Mouse (Mus musculus) spleen, postnatal 14 days (tissue): ENCODE data around the gene Fcer1g.

Source experiments
- DNase-seq, 2 experiments: peaks; one replicate each; pipeline ENCODE4 v3.0.0; 2021 to 2022; ENCODE audit warnings: low spot score in 2 of 2

Gene Fcer1g

DNA sequence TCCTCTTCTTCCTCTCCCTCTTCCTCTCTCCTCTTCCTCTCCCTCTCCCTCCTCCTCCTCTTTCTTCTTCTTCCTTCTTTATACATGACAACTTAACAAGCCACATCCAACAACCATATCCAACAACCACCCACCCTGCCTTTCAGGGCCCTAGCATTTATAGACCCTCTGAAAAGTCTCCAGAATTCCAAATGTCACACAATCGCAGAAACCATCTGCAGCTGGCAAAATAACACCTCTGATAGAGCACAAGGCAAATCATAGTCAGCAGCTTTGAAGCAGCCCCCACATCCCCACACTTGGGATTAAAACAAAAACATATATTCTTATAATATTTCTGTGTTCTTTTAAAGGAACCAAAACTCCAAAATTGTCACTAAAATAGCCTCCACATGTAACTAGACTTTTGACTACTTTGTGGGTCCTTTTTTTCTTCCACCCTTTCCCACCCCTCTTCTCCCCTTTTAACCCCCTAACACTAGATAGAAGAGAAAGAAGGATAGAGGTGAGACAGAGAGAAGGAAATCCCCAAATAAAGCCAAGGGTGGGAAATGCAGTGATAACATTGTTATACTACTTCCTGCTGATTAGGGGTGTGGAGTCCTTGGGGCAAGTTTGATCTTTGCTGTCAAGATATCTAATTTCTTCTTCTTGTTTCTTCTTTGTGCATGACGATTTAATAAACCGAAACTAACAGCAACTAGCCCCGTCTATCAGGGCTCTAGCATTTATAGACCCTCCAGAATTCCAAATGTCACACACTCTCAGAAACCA is 32.0 kb upstream of the Fcer1g start:
- DNase-seq: no peak

- no peak for DNase-seq
Measured at GRCm38 (mm10) chr1:171263666-171264461, 29.7 kb upstream of the Fcer1g start.

DNA sequence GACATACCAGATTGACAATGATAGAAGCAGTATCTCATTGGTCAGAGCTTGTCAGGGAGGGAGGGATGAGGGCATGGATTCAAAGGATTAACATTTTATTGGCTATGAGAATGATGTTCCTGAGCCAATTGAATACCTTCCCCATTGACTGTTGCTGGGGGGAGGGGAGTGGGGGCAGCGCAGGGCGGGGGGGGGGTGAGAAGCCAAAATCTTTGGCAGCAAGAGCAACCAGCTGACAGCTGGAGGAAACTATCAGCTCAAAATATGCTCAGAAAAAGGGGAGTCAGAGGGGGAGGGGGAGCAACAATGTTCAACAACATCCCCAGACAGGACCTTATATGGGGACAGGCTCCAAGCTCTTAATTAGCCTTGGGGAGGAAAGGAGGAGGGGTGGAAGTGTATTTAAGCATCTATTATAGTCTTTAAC is 29.0 kb upstream of the Fcer1g start:
- no peak for DNase-seq

DNA sequence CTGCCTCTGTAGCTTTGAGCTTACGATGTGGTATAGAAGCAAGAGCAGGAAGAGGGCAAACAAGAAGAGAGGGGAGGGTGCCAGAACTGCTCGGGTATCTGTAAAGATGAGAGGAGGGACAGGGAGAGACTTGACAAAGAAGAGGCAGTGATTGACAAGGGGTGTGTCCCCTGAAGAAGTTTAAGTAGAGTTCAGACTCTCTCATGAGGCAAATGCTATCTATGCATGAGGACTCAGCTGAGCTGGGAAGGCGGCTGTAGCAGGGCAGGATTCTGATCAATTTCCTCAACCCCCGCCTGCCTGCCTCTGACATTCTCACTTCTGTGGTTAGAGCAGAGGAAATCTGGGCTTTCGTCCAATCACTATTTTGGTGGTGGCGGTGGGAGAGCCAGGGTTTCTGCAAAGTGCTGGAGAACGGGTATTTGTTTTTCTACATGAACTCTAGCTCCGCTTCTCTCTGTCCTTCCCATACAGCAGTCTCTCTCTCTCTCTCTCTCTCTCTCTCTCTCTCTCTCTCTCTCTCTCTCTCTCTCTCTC is 28.5 kb upstream of the Fcer1g start:
- no peak for DNase-seq

DNA sequence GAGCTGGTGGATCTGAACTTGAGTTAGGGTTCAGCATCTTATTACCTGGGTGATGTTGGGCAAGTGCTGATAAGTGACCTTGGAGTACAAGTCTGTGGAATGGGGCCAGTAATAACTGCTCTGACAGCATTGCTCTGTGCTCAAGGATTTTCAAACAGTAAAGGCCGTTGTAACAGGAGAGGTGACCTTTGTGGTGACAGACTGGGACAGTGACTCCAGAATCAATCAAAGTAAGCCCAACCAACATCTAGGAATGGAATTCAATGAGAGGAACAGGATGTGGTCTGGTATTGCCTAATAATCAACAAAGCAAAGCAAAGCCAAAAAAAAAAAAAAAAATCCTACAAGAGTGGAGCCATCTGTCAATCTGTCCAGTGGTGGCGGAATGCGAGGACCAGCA is 26.2 kb upstream of the Fcer1g start:
- no peak for DNase-seq

GRCm38 (mm10) chr1:171258921-171259320 is 24.8 kb upstream of the Fcer1g start:
- DNase-seq: no peak

- no peak for DNase-seq
Measured at GRCm38 (mm10) chr1:171257781-171258180, 23.6 kb upstream of the Fcer1g start.

- peak in 1 of 2 experiments; percentile 63 for DNase-seq
Measured at GRCm38 (mm10) chr1:171256937-171257548, 22.9 kb upstream of the Fcer1g start.

GRCm38 (mm10) chr1:171256095-171256818 is 22.1 kb upstream of the Fcer1g start:
- no peak for DNase-seq

DNA sequence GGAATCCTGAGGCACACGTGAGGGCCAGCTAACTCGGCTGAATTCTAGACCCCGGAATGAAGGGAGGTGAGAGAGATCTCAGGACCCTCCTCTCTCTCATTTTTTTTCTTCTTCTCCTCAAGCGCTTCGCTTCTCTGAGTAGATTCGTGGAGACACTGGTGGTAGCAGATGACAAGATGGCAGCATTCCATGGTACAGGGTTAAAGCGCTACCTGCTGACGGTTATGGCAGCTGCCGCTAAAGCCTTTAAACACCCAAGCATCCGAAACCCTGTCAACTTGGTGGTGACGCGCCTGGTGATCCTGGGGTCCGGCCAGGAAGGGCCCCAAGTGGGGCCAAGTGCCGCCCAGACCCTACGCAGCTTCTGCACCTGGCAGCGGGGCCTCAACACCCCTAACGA is 18.2 kb upstream of the Fcer1g start:
- DNase-seq: no peak

DNA sequence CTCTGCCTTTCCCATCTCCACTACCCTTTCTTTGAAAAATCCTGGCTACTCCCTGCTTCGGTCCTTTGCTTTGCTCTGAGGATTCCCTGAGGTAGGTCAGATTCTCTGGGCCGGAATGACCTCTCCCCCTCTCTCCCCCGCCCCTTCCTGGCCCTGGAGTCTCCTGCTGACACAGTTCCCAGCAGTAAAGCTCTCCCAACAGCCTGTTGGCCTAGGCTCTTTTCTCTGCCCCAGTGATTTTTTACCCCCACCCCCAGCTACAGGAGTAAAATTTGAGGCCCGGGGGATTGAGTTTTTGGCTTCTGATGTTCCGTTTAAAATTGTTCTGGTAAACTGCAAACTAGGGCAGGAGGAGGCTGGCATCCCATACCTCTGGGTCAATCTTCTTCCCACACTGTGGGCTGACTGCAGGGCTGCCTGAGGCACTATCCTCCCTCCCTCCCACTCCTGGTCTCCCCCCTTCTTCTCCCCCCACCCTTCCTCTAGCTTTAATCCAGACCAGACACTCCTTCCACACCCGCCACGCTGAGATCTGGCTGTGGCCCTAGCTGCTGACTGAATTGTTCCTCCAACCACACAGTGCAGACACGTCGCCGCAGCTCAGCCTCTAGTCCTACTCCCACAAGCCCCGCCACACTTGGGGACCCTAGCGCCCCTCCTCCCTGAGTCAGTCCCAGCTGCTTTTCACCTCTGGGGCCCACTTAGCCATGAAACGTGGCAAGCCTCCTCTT is 17.6 kb upstream of the Fcer1g start:
- DNase-seq: no peak

DNA sequence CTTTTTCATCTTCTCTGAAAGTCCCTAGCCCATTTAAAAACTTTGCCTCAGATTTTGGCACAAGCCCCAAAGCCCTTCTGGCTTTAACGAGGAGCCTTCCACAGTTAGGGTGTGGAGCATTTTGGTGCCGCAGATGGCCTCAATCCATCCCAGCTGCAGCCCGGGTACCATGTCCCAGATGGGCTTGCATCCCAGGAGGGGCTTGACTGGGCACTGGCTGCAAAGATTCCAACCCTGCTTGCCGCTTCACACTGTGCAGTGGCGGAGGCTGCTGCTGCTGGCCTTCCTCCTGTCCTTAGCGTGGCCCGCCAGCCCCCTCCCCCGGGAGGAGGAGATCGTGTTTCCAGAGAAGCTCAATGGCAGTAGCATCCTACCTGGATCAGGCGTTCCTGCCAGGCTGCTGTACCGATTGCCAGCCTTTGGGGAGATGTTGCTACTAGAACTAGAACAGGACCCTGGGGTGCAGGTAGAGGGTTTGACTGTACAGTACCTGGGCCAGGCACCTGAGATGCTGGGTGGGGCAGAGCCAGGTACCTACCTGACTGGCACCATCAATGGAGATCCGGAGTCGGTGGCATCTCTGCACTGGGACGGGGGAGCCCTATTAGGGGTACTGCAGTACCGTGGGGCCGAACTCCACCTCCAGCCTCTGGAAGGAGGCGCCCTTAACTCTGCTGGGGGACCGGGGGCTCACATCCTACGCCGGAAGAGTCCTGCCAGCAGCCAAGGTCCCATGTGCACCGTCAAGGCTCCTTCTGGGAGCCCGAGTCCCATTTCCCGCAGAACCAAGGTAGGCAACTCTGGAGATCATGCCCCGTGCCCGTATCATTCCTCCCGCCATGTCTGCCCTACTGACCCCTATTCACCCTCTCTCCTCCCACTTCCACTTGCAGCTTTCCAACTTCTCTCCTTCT is 16.8 kb upstream of the Fcer1g start, which contains the start of gene Ndufs2:
Gene Ndufs2 (minus strand): TSS at position 709 of the 914 bp plus-strand sequence.
- DNase-seq: no peak

DNA sequence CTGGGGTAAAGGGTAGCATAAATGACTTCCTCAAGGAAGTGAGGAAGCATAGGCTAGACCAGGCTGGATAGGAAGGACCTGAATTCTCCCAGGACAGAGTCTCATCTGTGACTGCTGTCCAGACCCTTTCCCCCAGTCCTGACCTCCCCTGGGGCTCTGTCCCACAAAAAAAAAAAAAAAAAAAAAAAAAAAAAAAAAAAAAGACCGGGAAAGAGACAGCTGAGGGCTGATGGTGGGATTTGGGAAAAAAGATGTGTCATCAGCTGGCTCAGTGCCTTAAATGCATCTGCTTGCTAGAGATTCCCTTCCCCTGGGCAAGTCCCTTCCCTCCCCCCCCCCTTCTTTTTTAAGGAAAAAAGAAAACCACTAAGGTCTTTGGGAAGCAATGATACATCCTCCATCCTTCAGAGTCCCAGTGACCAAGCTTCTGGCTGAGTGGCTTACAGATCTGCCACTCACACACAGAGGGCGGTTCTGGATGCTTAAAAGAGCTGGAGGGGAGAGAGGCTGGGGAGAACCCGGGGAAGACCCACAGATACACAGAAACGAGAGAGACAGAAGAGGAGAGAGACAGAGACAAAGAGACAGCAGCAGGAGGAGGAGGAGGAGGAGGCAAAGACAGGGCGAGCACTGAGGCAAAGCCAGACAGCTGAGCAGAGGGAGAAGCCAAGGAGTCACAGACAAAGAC is 15.9 kb upstream of the Fcer1g start, which contains the start of gene Adamts4:
Gene Adamts4 (plus strand): TSS at position 509 of the 688 bp plus-strand sequence.
- DNase-seq: no peak

GRCm38 (mm10) chr1:171248386-171249226 is 14.4 kb upstream of the Fcer1g start:
- DNase-seq: no peak

GRCm38 (mm10) chr1:171247916-171248315 is 13.8 kb upstream of the Fcer1g start:
- DNase-seq: no peak

DNA sequence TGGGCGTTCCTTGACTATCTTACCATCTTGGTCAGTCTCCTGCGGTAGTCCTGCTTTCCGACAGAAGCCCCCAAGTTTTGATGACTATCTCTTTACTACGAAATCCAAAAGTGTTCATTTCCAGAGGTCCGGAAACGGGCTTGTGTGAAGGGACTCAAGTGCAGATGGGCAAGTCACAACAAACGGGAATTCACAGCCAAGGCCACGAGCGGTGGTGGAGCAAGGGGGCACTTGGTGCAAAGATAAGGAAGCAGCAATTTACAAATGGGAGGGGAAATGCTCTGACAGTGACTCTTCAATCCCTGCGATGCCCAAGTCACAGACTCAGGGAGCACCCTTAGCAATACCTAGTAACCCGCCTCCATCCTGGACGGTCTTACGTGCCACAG is 13.3 kb upstream of the Fcer1g start:
- DNase-seq: no peak

DNA sequence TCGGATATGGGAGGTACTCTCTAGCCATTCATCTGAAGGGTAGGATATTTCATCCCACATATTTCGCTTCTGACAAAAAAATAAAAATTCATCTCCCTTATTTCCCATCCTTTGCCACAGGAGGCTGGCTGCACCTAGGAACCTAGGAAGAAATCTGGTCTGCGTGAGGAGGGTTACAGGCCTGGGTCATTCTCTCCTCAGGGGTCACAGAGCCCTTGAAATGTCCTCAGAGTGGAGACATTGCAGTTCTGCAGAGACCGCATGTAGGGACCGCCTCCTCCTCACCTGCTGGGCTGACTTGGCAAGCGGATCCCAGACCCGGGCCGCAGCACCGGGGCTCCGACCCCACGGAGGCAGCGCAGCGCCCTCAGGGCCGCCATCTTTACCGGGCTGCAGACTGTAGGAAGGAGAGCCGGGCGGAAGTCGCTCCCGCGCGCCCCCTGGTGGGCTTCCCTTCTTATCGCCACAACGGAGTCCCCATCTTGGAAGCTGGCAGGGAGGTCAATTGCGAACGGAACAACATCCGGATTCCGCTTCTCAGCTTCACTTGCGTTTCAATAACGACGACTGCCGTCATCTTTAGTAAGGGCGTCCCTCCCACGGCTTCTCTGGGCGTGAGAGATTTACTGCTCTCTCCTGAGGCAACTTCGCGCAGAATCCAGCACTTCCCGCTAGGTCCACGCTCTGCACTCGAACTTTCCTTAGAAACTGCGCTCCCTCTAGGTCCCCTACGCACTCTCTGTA is 12.7 kb upstream of the Fcer1g start:
- peak; percentile 94 to 97 for DNase-seq
